In the genomic region with DNA sequence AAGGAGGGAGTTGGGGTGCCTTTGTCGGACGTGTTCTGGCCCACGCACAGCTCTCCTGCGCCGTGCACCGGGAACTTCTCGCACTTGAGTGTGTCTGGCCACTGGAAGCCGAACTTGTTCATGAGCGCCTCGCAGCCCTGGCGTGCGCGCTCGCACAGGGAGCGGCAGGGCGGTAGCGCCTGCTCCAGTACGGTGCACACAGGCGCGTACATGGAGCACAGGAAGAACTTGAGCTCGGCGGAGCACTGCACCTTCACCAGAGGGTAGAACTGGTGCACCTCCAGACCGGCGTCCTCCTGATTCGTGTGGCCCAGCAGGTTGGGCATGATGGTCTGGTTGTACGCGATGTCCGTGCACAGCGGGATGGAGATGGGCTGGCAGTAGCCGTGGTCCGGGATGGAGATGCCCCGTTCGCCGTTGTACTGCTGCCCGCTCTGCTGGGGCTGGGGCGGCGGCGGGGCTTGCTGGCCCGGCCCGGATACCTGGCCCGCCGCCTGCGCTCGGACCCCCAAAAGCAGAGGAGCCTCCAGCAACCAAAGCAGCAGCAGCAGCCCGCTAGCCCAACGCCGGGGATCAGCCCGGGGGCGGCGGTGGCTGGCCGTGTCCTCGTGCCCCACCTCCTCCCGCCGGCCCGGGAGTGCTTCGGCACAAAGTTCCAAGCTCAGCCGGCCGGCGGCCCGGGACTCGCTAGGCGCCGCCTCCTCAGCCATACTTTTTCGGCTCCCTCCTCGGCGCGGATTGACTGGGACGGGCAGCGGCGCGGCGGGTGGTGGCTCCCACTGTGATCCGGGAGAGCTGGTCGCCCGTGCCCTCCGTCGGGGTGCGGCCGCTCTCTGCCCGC, we compare ENCODE assay signal across 8 mouse cellular contexts. TPM values are rescaled to one million over a fixed set of nuclear protein-coding genes. Genes with fewer than 3 reads are reported as not detected.
DNase-seq lines count a peak whose midpoint lies in the region; ATAC-seq and TF ChIP-seq lines count a peak whose summit lies in the region.

No protein-coding gene starts in this region.

- no peak for TF ChIP-seq CTCF in small intestine, adult 2 months (IDR thresholded peaks at IDR 0.05; ENCODE audit: extremely low read depth, insufficient read length, insufficient replicate concordance, low read depth, low read length)

- under 1% methylated on average over 80 of the region's 80 CpGs for WGBS in small intestine, adult 2 months

- H3K4me1 ChIP-seq in small intestine, adult 2 months (ENCODE audit: control insufficient read depth, insufficient read depth, insufficient read length, low read length), result 0 out of 2 replicates have a peak, but pooled peaks cover 6% of the 10 kb centered on the region

- peak overlapping the region; percentile 67 for H3K27ac ChIP-seq in small intestine, adult 2 months (ENCODE audit: insufficient read depth, low read depth, low read length)

- peak; percentile 31 for DNase-seq in adrenal gland, adult 8-10 months
- peak; percentile 74 for DNase-seq in embryo, embryonic 10 days (ENCODE audit: low spot score)
- peak; percentile 60 for DNase-seq in gastrocnemius, postnatal 25 days
- peak; percentile 2 for DNase-seq in induced T-regulatory cell, adult 2 months (ENCODE audit: low read depth)
- peak; percentile 51 to 72 for DNase-seq in left cerebral cortex, postnatal 25 days (ENCODE audit: low spot score in 2 of 2)
- DNase-seq in natural killer cell, adult 2 months (ENCODE audit: low spot score in 2 of 2), result no peak

- H3K4me3 ChIP-seq in small intestine, adult 2 months (ENCODE audit: low read depth, low read length), result peak overlapping the region; percentile 80

- no peaks in the 10 kb centered on the region for H3K27me3 ChIP-seq in small intestine, adult 2 months (ENCODE audit: control insufficient read depth, insufficient read depth, low read length)

- ATAC-seq in megakaryocyte progenitor cell, adult 5-6 weeks (replicated peaks; ENCODE audit: poor library complexity), result 0 out of 2 replicates have a peak, but pooled peaks have one; percentile 36

- intact Hi-C loops in left cerebral cortex, postnatal 25 days (cut with DNase I), result loop anchor here (5.0 kb wide), 3 partner anchors 160 to 260 kb away; no protein-coding TSS in a partner anchor

- TF ChIP-seq POLR2A in small intestine, adult 2 months (IDR thresholded peaks at IDR 0.05; ENCODE audit: low read depth, low read length), result no peak

- H3K36me3 ChIP-seq in small intestine, adult 2 months (ENCODE audit: control insufficient read depth, insufficient read depth, low read length), result no peaks in the 10 kb centered on the region

RNA-seq across cellular contexts. Expression of a gene that starts 0.7 kb away (rescaled TPM):
- 10 to 100 TPM; 14.8 to 17.6 (median 16.2) TPM for total RNA-seq in adrenal gland, adult 8-10 months (2022)
- total RNA-seq in gastrocnemius, postnatal 25 days (2021), result 1 to 10 TPM; 4.8 to 5.0 TPM
- total RNA-seq in left cerebral cortex, postnatal 25 days (2021), result 10 to 100 TPM; 14.4 to 14.6 TPM
- 0.56 and 0.67 TPM in 2 replicates for total RNA-seq in megakaryocyte progenitor cell, adult 5-6 weeks (2015)
- 0.14 and 0.29 TPM in 2 replicates for total RNA-seq in megakaryocyte progenitor cell, adult 5-6 weeks (2017)
- 7.7 and 10.3 TPM in 2 replicates for polyA plus RNA-seq in small intestine, adult 2 months (2012; rRNA removed)

Comparison
In these comparisons a context has a peak if more than half of its experiments do, and no peak if none do; other contexts are left out.
1. DNase-seq: peak in adrenal gland, adult 8-10 months (single experiment), embryo, embryonic 10 days (single experiment), gastrocnemius, postnatal 25 days (single experiment), induced T-regulatory cell, adult 2 months (single experiment) and left cerebral cortex, postnatal 25 days (2 of 2); none in natural killer cell, adult 2 months (0 of 2).